Mouse (Mus musculus) testis, adult 2 months (tissue): ENCODE data around the gene Hcst.

Source experiments
- CTCF ChIP-seq: fragments of 200-500 bp; IDR thresholded peaks from 2 replicates; pipeline ENCODE4 v1.5.1; 2012; ENCODE audit warnings: low read depth, mild to moderate bottlenecking, inconsistent platforms, low read length, moderate library complexity; ENCODE audit not compliant: control insufficient read depth, insufficient read depth, insufficient replicate concordance
- POLR2A ChIP-seq: fragments of 200-500 bp; IDR thresholded peaks from 2 replicates; pipeline ENCODE4 v1.6.1; 2012; ENCODE audit warnings: low read depth, mild to moderate bottlenecking, inconsistent platforms, low read length, moderate library complexity; ENCODE audit not compliant: control insufficient read depth

GRCm38 (mm10) chr7:30453327-30453726, 33.7 kb upstream of the Hcst start:
- TF ChIP-seq CTCF: no peak
- TF ChIP-seq POLR2A: no peak
